Mouse (Mus musculus) heart, adult 2 months (tissue): ENCODE results near the gene Sf3b3.

Source experiments
- CTCF ChIP-seq: fragments of 200-600 bp; IDR thresholded peaks from 2 replicates; pipeline ENCODE4 v1.8.1; 2022; ENCODE audit warnings: antibody characterized with exemption, mild to moderate bottlenecking, moderate library complexity
- EP300 ChIP-seq: fragments of 200-500 bp; IDR thresholded peaks from 2 replicates; pipeline ENCODE4 v1.6.1; 2011; ENCODE audit warnings: low read depth, low read length, control low read depth; ENCODE audit not compliant: insufficient read depth
- POLR2A ChIP-seq: fragments of 200-500 bp; IDR thresholded peaks from 2 replicates; pipeline ENCODE4 v1.6.1; 2011; ENCODE audit warnings: mild to moderate bottlenecking, low read depth, low read length, control low read depth; ENCODE audit not compliant: insufficient read depth

- TF ChIP-seq POLR2A (no peak), CTCF (no peak), EP300 (no peak)
These were observed 33.3 kb downstream of the Sf3b3 start for GRCm38 (mm10) chr8:110813081-110813812.
